Mouse (Mus musculus) T-helper 1 cell (primary cell): ENCODE results near the gene Klhdc1.

ENCODE experiments used
- in situ Hi-C: fragments of 300-600 bp; cut with MboI, MseI; formaldehyde crosslinking; loops from one replicate; pipeline ENCODE4 v1.15.1; 2025; ENCODE audit warnings: high pct_unique_total_duplicates

Gene Klhdc1

GRCm38 (mm10) chr12:69296511-69297410 is 55.8 kb downstream of the Klhdc1 start, which contains the start of gene Klhdc2:
Gene Klhdc2, plus strand, starts transcription at chr12:69296681.
- in situ Hi-C loops = no loop called here

GRCm38 (mm10) chr12:69297411-69298150 is 56.6 kb downstream of the Klhdc1 start:
- in situ Hi-C loops = no loop called here

GRCm38 (mm10) chr12:69298281-69298680 is 57.3 kb downstream of the Klhdc1 start:
- in situ Hi-C loops = no loop called here

GRCm38 (mm10) chr12:69299231-69299630 is 58.3 kb downstream of the Klhdc1 start:
- in situ Hi-C loops = no loop called here

- in situ Hi-C loops = loop anchor here (5.0 to 25.0 kb wide), 2 partner anchors 107 to 1687 kb away; no protein-coding TSS in a partner anchor
These were observed 58.9 kb downstream of the Klhdc1 start for GRCm38 (mm10) chr12:69299831-69300230.

GRCm38 (mm10) chr12:69300391-69300790 is 59.4 kb downstream of the Klhdc1 start:
- in situ Hi-C loops = loop anchor here (5.0 to 25.0 kb wide), 2 partner anchors 107 to 1687 kb away; no protein-coding TSS in a partner anchor

- in situ Hi-C loops = loop anchor here (5.0 to 25.0 kb wide), 2 partner anchors 105 to 1685 kb away; no protein-coding TSS in a partner anchor
These were observed 61.2 kb downstream of the Klhdc1 start for GRCm38 (mm10) chr12:69302171-69302570.

- in situ Hi-C loops = loop anchor here (5.0 to 25.0 kb wide), 2 partner anchors 103 to 1683 kb away; no protein-coding TSS in a partner anchor
These were observed 63.1 kb downstream of the Klhdc1 start for GRCm38 (mm10) chr12:69304051-69304450.

GRCm38 (mm10) chr12:69306333-69306732 is 65.4 kb downstream of the Klhdc1 start:
- in situ Hi-C loops = loop anchor here (5.0 to 25.0 kb wide), 3 partner anchors 36 to 1681 kb away; partner anchors contain the start of gene Pole2

GRCm38 (mm10) chr12:69309659-69310058 is 68.7 kb downstream of the Klhdc1 start:
- in situ Hi-C loops = loop anchor here (5.0 to 25.0 kb wide), 3 partner anchors 33 to 1678 kb away; partner anchors contain the start of gene Pole2

GRCm38 (mm10) chr12:69318431-69318830 is 77.5 kb downstream of the Klhdc1 start:
- in situ Hi-C loops = loop anchor here (25.0 kb wide), 1 partner anchor 1669 kb away; no protein-coding TSS in a partner anchor

GRCm38 (mm10) chr12:69331187-69331586 is 90.2 kb downstream of the Klhdc1 start:
- in situ Hi-C loops = loop anchor here (10.0 kb wide), 1 partner anchor 1374 kb away; no protein-coding TSS in a partner anchor

- in situ Hi-C loops = loop anchor here (10.0 kb wide), 1 partner anchor 1373 kb away; no protein-coding TSS in a partner anchor
These were observed 91.2 kb downstream of the Klhdc1 start for GRCm38 (mm10) chr12:69332147-69332546.

- in situ Hi-C loops = loop anchor here (10.0 kb wide), 1 partner anchor 1371 kb away; no protein-coding TSS in a partner anchor
These were observed 92.6 kb downstream of the Klhdc1 start for GRCm38 (mm10) chr12:69333547-69333946.
